Mouse (Mus musculus): Measurements from ENCODE around the gene AC170998.1.

The AC170998.1 gene

DNA sequence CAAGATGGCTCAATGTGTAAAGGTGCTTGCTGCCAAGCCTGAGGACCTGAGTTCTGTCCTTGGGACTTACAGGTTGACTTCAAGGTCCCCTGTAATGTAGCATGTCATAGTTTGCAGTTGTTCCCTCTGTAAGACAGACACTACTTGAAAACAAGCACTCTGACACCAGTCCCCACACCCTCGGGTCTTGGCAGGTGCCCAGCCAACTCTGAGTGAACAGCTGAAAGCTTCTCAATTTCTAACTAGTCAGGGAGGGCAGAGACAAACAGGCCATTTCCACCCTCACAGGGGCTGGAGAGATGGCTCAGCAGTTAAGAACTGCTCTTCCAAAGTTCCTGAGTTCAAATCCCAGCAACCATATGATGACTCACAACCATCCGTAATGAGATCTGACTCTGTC lies 31.6 kb downstream of the AC170998.1 start:
- no peak for DNase-seq (ENCODE audit: low read depth, low spot score)

DNA sequence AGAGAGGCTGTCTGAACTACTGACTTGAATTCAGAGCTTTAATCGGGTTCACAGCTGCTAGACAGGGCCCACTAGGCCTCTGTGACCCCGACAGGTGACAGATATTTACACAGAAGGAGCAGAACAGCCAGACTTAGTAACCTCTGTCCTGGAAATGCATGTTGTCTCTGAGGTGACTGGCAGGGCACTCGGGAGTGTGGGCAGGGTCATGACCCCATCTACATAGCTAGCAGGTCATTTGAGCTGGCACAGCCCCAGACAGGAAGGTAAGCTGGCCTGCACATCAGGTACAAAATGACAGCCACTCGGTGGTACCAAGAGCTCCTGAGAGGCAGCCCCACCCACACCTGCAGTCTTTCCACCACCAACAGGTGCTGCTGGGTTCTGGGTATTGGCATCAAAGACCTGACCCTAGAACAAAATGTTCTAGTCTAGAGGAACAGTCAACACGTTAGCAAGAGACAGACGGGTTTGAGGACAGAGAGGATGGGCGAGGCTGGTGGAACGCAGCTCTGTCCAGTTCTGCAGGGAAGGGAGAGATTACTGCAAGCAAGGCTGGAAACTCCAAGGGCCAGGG lies 34.9 kb downstream of the AC170998.1 start:
- DNase-seq (ENCODE audit: low read depth, low spot score), result no peak

DNA sequence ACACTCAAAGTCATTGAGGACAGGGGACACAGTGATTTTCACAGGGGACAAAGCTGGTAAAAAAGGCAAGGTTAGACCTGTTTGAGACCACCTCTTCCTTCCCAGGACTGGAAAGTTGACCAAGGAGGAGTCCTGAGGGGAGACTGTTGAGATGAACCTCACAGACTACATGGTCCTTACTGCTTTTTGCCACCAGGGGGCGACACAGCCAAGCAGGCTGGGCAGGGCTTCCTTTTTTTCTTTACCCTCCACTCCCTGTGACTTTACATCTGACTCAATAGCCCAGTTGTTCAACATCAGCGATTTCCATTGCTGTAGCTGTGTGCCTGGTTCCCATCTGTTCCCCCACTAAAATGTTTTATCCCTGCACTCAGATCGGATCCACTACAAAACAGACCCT lies 36.0 kb downstream of the AC170998.1 start:
- DNase-seq (ENCODE audit: low read depth, low spot score), result peak; percentile 75

DNA sequence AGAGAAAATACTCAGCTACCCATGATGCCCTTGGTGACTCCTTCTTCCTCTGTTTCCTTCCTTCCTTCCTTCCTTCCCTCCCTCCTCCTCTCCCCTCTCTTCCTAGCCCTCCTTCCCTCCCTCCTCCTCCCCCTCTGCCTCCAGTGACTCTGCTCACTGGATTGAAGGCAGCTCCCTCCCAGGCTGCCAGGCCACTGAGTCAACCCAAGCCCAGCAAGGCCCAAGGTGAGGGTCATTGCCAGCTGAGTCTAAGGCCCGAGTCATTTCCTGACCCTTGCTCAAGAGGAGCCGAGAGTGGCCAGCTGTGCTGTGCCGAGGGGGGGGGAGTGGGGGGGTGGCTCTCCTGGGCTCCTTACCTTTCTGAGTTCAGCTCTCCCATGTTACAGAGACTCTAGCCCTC lies 40.3 kb downstream of the AC170998.1 start:
- no peak for DNase-seq (ENCODE audit: low read depth, low spot score)

DNA sequence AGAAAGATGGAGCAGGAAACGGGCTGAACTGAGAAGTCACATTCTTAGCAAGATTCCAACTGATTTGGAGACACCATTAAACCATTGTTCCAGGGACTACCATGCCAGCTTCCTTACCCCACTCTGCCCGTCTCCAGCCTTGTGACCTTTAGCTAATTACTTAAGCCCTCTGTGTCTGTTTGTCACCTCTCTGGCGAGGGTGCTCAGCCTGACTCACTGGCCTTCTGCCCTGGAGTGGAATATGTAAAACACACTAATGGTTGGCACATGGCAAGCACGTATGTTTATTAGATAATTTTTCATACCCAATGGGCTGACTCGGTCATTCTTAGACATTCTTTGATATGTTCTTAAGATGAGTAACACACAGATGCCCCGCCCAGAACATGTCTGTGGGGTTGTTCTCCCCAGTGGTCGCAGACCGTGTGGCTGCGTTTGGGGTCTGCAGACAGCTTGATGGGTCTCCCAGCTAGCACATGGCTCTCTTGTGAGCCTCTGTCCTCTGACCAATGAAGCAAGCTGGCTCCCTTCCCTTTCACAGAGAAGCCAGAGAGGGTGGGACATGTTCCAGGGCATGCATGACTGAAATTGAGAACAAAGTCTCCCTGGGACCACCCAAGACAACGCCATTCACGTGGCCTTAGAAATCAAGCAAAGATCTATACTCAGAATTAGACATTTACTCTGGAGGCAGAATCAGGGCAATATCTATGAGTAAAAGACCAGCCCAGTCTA lies 41.1 kb downstream of the AC170998.1 start:
- DNase-seq (ENCODE audit: low read depth, low spot score), result no peak

DNA sequence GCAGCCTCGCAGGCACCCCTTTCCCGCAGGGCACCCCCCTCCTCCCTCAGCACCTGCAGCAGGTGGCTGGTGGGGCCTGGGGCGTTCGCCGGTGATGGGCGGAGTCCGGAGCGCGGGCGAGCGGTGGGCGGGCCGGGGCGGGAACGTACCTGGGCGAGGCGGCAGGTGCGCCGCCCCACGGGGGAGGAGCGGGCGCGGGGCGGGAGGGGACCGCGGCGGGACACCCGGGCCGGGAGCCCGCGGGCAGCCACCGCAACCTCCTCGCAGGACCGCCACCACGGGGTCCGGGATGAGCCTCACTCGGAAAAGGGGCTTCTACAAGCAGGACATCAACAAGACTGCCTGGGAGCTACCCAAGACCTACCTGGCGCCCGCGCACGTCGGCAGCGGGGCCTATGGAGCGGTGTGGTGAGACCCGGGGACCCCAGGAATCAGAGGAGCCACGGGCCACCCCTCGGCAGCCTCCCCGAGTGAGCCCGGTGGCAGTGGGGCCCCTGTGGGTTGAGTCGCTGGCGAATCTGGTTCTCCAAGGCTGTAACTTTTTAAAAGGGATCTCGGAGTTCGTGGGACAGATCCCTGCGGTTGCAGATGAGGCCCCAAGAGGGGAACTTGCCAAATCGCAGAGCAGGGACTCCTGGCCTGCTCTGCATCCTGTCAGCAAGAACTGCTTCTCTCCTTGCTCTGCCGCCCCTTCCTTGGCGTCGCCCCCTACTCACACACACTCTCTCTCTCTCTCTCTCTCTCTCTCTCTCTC lies 43.4 kb downstream of the AC170998.1 start, which contains the start of gene Mapk13:
TSS of gene Mapk13 (plus strand) at position 177 of the 754 bp plus-strand sequence.
- DNase-seq (ENCODE audit: low read depth, low spot score), result no peak

DNA sequence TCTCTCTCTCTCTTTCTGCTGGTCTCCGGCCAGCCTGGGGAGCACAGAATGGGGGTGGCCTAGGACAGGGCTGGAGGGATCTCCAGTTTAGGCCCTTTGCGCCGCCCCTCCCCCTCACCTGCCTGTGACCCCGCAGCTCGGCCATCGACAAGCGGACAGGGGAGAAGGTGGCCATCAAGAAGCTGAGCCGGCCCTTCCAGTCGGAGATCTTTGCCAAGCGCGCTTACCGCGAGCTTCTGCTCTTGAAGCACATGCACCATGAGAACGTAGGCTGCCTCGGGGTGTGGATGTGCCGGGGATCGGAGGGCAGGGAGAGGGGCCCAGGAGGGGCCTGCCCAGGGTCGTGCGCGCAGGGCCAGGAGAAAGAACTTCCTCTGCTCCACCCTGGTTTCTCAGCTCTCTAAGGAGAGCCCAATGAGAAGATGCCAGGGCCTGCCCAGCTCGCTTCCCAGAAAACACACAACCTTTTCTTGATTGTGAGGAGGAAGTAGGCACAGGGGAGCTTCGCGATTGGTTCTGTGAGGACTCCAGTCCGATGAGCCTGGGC lies 44.1 kb downstream of the AC170998.1 start:
- no peak for DNase-seq (ENCODE audit: low read depth, low spot score)

DNA sequence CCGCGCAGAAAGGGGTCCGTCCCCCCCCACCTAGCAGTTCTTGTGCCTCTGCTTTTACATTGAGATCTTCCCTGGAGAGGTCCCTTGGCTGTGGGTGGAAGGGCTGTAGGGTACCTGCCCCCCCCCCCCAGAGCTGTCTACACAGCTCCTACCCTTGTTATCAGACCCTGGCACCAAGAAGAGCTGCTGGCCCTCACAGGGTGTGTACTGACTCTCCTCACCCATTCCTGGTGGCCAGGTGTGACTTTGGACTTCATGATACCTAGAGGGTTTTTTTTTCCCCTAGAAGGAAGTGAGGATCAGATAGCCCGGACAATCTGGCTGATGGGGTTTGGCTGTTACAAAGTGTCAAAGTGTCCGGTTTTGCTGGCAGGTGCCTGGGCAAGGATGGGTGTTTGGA lies 45.4 kb downstream of the AC170998.1 start:
- no peak for DNase-seq (ENCODE audit: low read depth, low spot score)

DNA sequence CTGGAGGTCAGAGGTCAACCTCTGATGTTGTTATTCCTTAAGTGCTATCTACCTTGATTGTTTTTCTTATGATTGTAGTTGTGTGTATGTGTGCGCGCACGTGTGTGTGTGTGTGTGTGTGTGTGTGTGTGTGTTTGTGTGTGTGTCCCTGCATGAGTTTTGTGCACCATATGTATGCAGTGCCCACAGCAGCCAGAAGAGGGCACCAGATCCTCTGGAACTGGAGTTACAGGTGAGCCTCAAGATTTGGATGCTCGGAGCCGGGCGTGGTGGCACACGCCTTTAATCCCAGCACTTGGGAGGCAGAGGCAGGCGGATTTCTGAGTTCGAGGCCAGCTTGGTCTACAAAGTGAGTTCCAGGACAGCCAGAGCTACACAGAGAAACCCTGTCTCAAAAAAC lies 48.4 kb downstream of the AC170998.1 start:
- peak; percentile 73 for DNase-seq (ENCODE audit: low read depth, low spot score)

DNA sequence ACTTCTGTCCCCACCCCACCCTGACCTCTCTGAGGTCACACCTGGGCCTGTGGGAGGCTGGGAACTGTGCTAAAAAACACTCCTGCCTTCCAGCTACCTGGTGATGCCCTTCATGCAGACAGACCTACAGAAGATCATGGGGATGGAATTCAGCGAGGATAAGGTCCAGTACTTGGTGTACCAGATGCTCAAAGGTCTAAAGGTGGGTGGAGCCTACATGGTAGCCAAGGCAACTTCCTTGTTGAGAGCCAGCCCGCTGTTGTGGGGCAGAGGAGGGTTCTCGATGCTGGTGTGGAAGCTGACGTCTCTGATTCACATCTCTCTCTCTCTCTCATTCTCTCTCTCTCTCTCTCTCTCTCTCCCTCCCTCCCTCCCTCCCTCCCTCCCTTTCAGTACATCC lies 49.3 kb downstream of the AC170998.1 start:
- no peak for DNase-seq (ENCODE audit: low read depth, low spot score)
